Mouse (Mus musculus): ENCODE data around the gene Fxyd4. TPM values are rescaled to one million over a fixed set of nuclear protein-coding genes. Genes with fewer than 3 reads are reported as not detected.
A peak's percentile ranks its signal among the peaks of the same experiment; 100 is the strongest.

Fxyd4 gene
- polyA plus RNA-seq, 1 experiment from 2014 or later = 81.2 TPM

- peak overlapping the region; percentile 73 for H3K9ac ChIP-seq
- H3K27me3 ChIP-seq = no peaks in the 10 kb centered on the region
- peak overlapping the region; percentile 68 for H3K4me3 ChIP-seq (replicated peaks)
- H3K4me2 ChIP-seq = peak overlapping the region; percentile 79
- 1% methylated on average over 12 of the region's 12 CpGs for WGBS
- ATAC-seq (replicated peaks; ENCODE audit: low FRiP score) = no peak
- H3K27ac ChIP-seq = peak overlapping the region; percentile 99
- H3K4me1 ChIP-seq = peaks cover 52% of the 10 kb centered on the region
- peaks cover 19% of the 10 kb centered on the region; the same call in 1 of the 2 replicates for H3K36me3 ChIP-seq
- no peaks in the 10 kb centered on the region for H3K9me3 ChIP-seq (replicated peaks)
These were observed 21.2 kb downstream of the Fxyd4 start for GRCm38 (mm10) chr6:117916205-117916736.

GRCm38 (mm10) chr6:117914541-117914940 is 23.0 kb downstream of the Fxyd4 start:
- H3K27ac ChIP-seq = 0 out of 2 replicates have a peak overlapping the region, but pooled peaks have one; percentile 0
- H3K9me3 ChIP-seq (replicated peaks) = no peaks in the 10 kb centered on the region
- no peak overlapping the region for H3K4me2 ChIP-seq
- ATAC-seq (replicated peaks; ENCODE audit: low FRiP score) = no peak
- peaks cover 48% of the 10 kb centered on the region for H3K4me1 ChIP-seq
- H3K4me3 ChIP-seq (replicated peaks) = no peak overlapping the region
- no peaks in the 10 kb centered on the region for H3K27me3 ChIP-seq
- no peak overlapping the region for H3K9ac ChIP-seq
- peaks cover 5% of the 10 kb centered on the region; the same call in 1 of the 2 replicates for H3K36me3 ChIP-seq

- Histone ChIP-seq H3K9ac (no peak overlapping the region), H3K27me3 (no peaks in the 10 kb centered on the region), H3K4me3 (replicated peaks) (peak overlapping the region; percentile 97; the same call in 1 of the 2 replicates), H3K36me3 (no peaks in the 10 kb centered on the region), H3K4me1 (peaks cover 40% of the 10 kb centered on the region), H3K9me3 (replicated peaks) (no peaks in the 10 kb centered on the region), H3K4me2 (peak overlapping the region; percentile 76; the same call in 1 of the 2 replicates), H3K27ac (no peak overlapping the region)
- ATAC-seq (replicated peaks; ENCODE audit: low FRiP score) = no peak
- 82% methylated on average over 6 of the region's 6 CpGs for WGBS
These were observed 27.3 kb downstream of the Fxyd4 start for GRCm38 (mm10) chr6:117910120-117910661.

- Histone ChIP-seq H3K4me2 (peak overlapping the region; percentile 76), H3K27ac (peak overlapping the region; percentile 98), H3K4me3 (replicated peaks) (peak overlapping the region; percentile 97), H3K9ac (peak overlapping the region; percentile 99), H3K4me1 (peaks cover 34% of the 10 kb centered on the region), H3K36me3 (no peaks in the 10 kb centered on the region), H3K27me3 (no peaks in the 10 kb centered on the region), H3K9me3 (replicated peaks) (no peaks in the 10 kb centered on the region)
- no peak for ATAC-seq (replicated peaks; ENCODE audit: low FRiP score)
- WGBS = under 1% methylated on average over 14 of the region's 14 CpGs
These were observed 29.0 kb downstream of the Fxyd4 start for GRCm38 (mm10) chr6:117908424-117908900.

GRCm38 (mm10) chr6:117907979-117908355 is 29.5 kb downstream of the Fxyd4 start:
- H3K4me2 ChIP-seq = peak overlapping the region; percentile 76
- peaks cover 34% of the 10 kb centered on the region for H3K4me1 ChIP-seq
- peak overlapping the region; percentile 97 for H3K4me3 ChIP-seq (replicated peaks)
- peak overlapping the region; percentile 98 for H3K27ac ChIP-seq
- under 1% methylated on average over 26 of the region's 26 CpGs for WGBS
- H3K9ac ChIP-seq = peak overlapping the region; percentile 99
- H3K36me3 ChIP-seq = no peaks in the 10 kb centered on the region
- no peaks in the 10 kb centered on the region for H3K9me3 ChIP-seq (replicated peaks)
- no peaks in the 10 kb centered on the region for H3K27me3 ChIP-seq
- peak; percentile 1; the same call in 1 of the 2 replicates for ATAC-seq (replicated peaks; ENCODE audit: low FRiP score)

DNA sequence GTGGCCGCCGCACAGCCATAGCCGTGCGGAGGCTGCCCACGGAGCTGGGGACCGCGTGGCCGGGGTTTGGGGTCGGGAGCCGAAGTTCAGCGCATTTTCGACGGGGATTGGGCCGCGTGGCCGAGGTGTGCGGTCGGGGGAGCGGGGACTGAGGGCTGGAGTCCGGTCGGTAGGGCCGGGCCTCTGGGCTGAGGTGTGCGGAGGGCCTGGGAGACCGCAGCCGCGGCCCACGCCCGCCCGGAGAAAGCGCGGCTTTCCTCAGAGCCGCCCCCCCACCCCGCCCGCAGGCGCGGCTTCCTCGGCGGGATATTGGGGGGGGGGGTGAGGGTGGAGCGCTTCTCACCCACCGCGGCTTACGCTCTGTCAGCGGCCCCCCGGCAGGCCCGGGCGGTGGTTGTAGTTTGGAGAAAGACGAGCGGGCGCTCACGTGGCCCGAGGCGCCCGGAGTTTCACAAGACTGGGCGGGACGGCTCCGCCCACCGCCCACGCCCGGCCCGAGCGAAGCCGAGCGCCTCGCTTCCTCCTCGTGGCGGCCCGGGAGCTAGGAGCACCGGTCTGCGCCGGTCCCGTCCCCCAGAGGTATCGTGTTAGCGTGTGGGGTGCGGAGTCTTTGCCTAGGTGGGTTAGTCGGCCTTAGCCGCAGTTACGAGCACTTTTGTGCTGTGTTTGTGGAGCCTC is 30.1 kb downstream of the Fxyd4 start:
- WGBS = under 1% methylated on average over 76 of the region's 77 CpGs
- peaks cover 34% of the 10 kb centered on the region for H3K4me1 ChIP-seq
- no peaks in the 10 kb centered on the region for H3K27me3 ChIP-seq
- H3K4me2 ChIP-seq = peak overlapping the region; percentile 76
- peak overlapping the region; percentile 98 for H3K27ac ChIP-seq
- ATAC-seq (replicated peaks; ENCODE audit: low FRiP score) = peak; percentile 79
- H3K9me3 ChIP-seq (replicated peaks) = no peaks in the 10 kb centered on the region
- H3K4me3 ChIP-seq (replicated peaks) = peak overlapping the region; percentile 97
- H3K9ac ChIP-seq = peak overlapping the region; percentile 99
- no peaks in the 10 kb centered on the region for H3K36me3 ChIP-seq

DNA sequence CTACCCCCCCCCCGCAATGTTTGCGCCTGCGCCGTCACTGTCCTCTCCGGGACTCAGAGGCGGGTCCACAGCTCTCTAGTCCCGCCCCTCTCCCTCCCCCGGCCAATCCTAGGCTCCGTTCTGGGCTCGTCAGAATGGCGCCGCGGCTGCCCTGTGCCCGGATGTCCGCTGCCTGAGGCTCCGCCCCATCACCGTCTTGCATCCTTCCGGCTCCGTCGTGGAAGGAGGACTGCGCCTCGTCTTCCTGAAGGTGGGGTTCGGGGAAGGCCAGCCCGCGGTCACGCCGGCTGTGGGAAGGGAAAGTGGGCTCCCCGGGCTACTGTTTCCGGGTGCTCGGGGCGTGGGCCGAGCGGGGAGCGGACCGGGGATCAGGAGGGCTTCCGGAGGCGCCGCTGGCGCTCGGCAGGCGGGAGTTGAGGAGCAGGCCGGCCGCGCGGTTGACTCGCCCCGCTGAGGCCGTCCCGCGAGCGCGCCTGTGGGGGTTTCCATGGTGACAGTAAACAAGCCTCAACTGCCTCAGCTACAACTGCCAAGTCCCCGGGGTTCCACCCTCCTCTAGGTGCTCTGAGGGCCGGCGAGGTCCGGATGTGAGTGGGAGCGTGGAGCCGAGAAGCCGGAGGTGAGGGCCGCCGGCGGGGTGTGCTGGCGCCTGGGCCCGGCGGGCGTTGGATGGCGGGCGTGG is 30.8 kb downstream of the Fxyd4 start:
- Histone ChIP-seq H3K4me1 (peaks cover 30% of the 10 kb centered on the region), H3K9me3 (replicated peaks) (no peaks in the 10 kb centered on the region), H3K9ac (peak overlapping the region; percentile 99), H3K36me3 (no peaks in the 10 kb centered on the region), H3K4me2 (peak overlapping the region; percentile 76), H3K27ac (peak overlapping the region; percentile 98), H3K4me3 (replicated peaks) (peak overlapping the region; percentile 97), H3K27me3 (no peaks in the 10 kb centered on the region)
- ATAC-seq (replicated peaks; ENCODE audit: low FRiP score) = peak; percentile 96
- 1% methylated on average over 62 of the region's 68 CpGs for WGBS

DNA sequence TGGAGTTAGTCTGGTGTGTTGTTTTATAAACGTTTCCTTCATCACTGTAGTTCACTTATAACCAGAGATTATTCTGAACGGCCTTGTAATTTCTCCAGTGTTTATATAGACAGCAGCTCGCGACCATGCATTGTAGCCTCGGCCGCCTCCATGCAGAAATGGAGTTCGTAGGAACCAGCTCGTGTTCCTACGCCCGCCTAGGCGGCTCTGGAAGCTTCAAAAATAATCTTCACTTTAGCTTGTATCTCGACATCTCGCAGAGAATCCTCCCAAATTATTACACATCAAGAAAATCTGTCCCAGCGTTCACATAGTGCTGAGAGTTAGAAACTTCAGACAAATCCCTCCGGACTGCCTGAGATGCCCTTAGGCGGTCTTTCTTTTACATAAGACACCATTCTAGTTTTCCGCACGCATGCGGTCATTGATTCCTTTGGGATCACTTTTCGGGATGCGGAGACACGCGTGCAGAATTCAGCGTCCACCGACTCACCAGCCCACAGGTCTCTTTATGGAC is 31.4 kb downstream of the Fxyd4 start:
- Histone ChIP-seq H3K27ac (peak overlapping the region; percentile 91), H3K36me3 (no peaks in the 10 kb centered on the region), H3K4me2 (peak overlapping the region; percentile 54), H3K9me3 (replicated peaks) (no peaks in the 10 kb centered on the region), H3K4me1 (peaks cover 29% of the 10 kb centered on the region), H3K4me3 (replicated peaks) (peak overlapping the region; percentile 97), H3K9ac (peak overlapping the region; percentile 58), H3K27me3 (no peaks in the 10 kb centered on the region)
- under 1% methylated on average over 25 of the region's 25 CpGs for WGBS
- ATAC-seq (replicated peaks; ENCODE audit: low FRiP score) = peak; percentile 24

DNA sequence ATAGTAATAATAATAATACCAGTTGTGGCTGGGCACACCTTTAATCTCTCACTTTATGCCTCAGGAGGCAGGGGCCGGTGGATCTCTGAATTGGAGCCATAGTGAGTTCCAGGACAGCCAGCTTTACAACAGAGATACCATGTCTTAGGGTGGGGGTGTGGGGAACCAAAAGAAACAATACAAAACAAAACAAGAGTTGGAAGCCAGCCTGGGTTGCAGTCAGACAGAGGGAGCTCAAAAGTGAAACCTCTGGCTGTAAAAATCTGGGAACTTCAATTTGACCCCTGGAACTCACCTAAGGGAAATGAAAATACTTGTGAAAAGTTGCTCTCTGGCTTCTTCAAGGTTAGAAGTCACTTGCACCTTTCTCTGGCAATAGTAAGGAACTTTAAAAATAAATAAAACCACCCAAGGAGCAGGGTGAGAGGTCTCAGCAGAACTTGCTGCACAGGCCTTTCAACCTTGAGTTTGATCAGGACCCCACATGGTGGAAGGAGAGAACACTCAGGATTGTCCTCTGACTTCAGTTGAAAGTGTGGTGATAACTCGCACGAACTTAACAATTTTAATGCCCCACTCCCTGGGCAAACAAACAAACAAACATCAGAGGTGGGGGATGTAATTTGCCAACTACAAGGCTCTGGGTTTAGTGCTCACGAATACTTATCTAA is 32.1 kb downstream of the Fxyd4 start:
- Histone ChIP-seq H3K9ac (peak overlapping the region; percentile 58), H3K9me3 (replicated peaks) (no peaks in the 10 kb centered on the region)

GRCm38 (mm10) chr6:117903836-117904235 is 33.7 kb downstream of the Fxyd4 start:
- H3K27ac ChIP-seq = no peak overlapping the region
- 89% methylated on average over 3 of the region's 3 CpGs for WGBS
- H3K36me3 ChIP-seq = no peaks in the 10 kb centered on the region
- H3K4me2 ChIP-seq = no peak overlapping the region
- H3K4me3 ChIP-seq (replicated peaks) = no peak overlapping the region
- no peak overlapping the region for H3K9ac ChIP-seq
- H3K9me3 ChIP-seq (replicated peaks) = no peaks in the 10 kb centered on the region
- H3K27me3 ChIP-seq = no peaks in the 10 kb centered on the region
- H3K4me1 ChIP-seq = peaks cover 19% of the 10 kb centered on the region
- ATAC-seq (replicated peaks; ENCODE audit: low FRiP score) = no peak

More for the DNA sequence above, 32.1 kb downstream of the Fxyd4 start:
- Histone ChIP-seq H3K4me2 (peak overlapping the region; percentile 54), H3K27ac (peak overlapping the region; percentile 91), H3K4me3 (replicated peaks) (peak overlapping the region; percentile 97), H3K27me3 (no peaks in the 10 kb centered on the region), H3K36me3 (no peaks in the 10 kb centered on the region), H3K4me1 (peaks cover 30% of the 10 kb centered on the region)
- no peak for ATAC-seq (replicated peaks; ENCODE audit: low FRiP score)
- WGBS = 18% methylated on average over 4 of the region's 4 CpGs

- Histone ChIP-seq H3K9ac (no peak overlapping the region), H3K4me3 (replicated peaks) (no peak overlapping the region), H3K9me3 (replicated peaks) (no peaks in the 10 kb centered on the region), H3K4me1 (peaks cover 13% of the 10 kb centered on the region), H3K27me3 (no peaks in the 10 kb centered on the region), H3K27ac (no peak overlapping the region), H3K36me3 (no peaks in the 10 kb centered on the region), H3K4me2 (no peak overlapping the region)
- ATAC-seq (replicated peaks; ENCODE audit: low FRiP score) = no peak
- 76% methylated on average over 4 of the region's 4 CpGs for WGBS
These were observed 34.9 kb downstream of the Fxyd4 start for GRCm38 (mm10) chr6:117902556-117902955.
